Mouse (Mus musculus) neural tube, embryonic 12.5 days (tissue): ENCODE data around the gene Timm29. TPM values are rescaled to one million over a fixed set of nuclear protein-coding genes. Genes with fewer than 3 reads are reported as not detected.

Experiments used
- ATAC-seq: fragments of 200-750 bp; cut with Nextera tagmentation; 2 replicates; pipeline ENCODE4 v1.8.0; 2017; ENCODE audit warnings: low read depth, mild to moderate bottlenecking, moderate TSS enrichment, moderate library complexity; ENCODE audit not compliant: low FRiP score
- H3K27ac ChIP-seq: fragments of 300-500 bp; sonication (generic); 2 replicates; pipeline ENCODE4 v1.5.1; 2016
- H3K27me3 ChIP-seq: fragments of 300-500 bp; sonication (generic); replicated peaks from 2 replicates; pipeline ENCODE4 v1.6.1; 2016; ENCODE audit warnings: mild to moderate bottlenecking
- H3K36me3 ChIP-seq: fragments of 300-500 bp; sonication (generic); 2 replicates; pipeline ENCODE4 v1.6.1; 2016; ENCODE audit warnings: mild to moderate bottlenecking
- H3K4me1 ChIP-seq: fragments of 300-500 bp; sonication (generic); 2 replicates; pipeline ENCODE4 v1.6.1; 2016
- H3K4me2 ChIP-seq: fragments of 300-500 bp; sonication (generic); replicated peaks from 2 replicates; pipeline ENCODE4 v1.6.1; 2016; ENCODE audit warnings: mild to moderate bottlenecking
- H3K4me3 ChIP-seq: fragments of 300-500 bp; sonication (generic); 2 replicates; pipeline ENCODE4 v1.5.1; 2016
- H3K9ac ChIP-seq: fragments of 300-500 bp; sonication (generic); 2 replicates; pipeline ENCODE4 v1.6.1; 2016; ENCODE audit warnings: mild to moderate bottlenecking
- H3K9me3 ChIP-seq: fragments of 300-500 bp; sonication (generic); 2 replicates; pipeline ENCODE4 v1.6.1; 2016; ENCODE audit warnings: mild to moderate bottlenecking
- WGBS: fragments of 180-500 bp; shearing (Covaris S2); methylation state at CpG from one replicate; pipeline ENCODE4 v1.1.7; 2016; 5-methylcytosine and 5-hydroxymethylcytosine counted together
- polyA plus RNA-seq: library from polyadenylated mRNA; unstranded; fragments of >200 nt; fragmentation: Nextera tagmentation; extraction: Ambion mirVana; gene quantifications from 2 replicates; pipeline ENCODE4 v1.2.1, GENCODE M21; 2016

The Timm29 gene
- polyA plus RNA-seq, 1 experiment from 2014 or later, result 62.4 TPM

- Histone ChIP-seq H3K4me3 (no peak overlapping the region), H3K4me1 (no peaks in the 10 kb centered on the region), H3K4me2 (no peak overlapping the region), H3K9ac (no peak overlapping the region), H3K27ac (no peak overlapping the region), H3K9me3 (no peaks in the 10 kb centered on the region), H3K36me3 (no peaks in the 10 kb centered on the region), H3K27me3 (no peaks in the 10 kb centered on the region)
- ATAC-seq, result no peak
- 77% methylated on average over 5 of the region's 5 CpGs for WGBS
Observed at GRCm38 (mm10) chr9:21605865-21606264, 13.3 kb downstream of the Timm29 start.

- no peaks in the 10 kb centered on the region for H3K9me3 ChIP-seq
- 100% methylated on average over 1 of the region's 1 CpGs for WGBS
- H3K4me3 ChIP-seq, result no peak overlapping the region
- H3K4me1 ChIP-seq, result no peaks in the 10 kb centered on the region
- H3K27me3 ChIP-seq, result no peaks in the 10 kb centered on the region
- ATAC-seq, result no peak
- H3K36me3 ChIP-seq, result no peaks in the 10 kb centered on the region
- no peak overlapping the region for H3K4me2 ChIP-seq
- H3K9ac ChIP-seq, result no peak overlapping the region
- H3K27ac ChIP-seq, result no peak overlapping the region
Observed at GRCm38 (mm10) chr9:21606648-21607047, 14.1 kb downstream of the Timm29 start.

GRCm38 (mm10) chr9:21609861-21610260, 17.3 kb downstream of the Timm29 start:
- Histone ChIP-seq H3K4me1 (no peaks in the 10 kb centered on the region), H3K9ac (no peak overlapping the region), H3K36me3 (no peaks in the 10 kb centered on the region), H3K27ac (no peak overlapping the region), H3K4me2 (no peak overlapping the region), H3K27me3 (no peaks in the 10 kb centered on the region), H3K9me3 (no peaks in the 10 kb centered on the region), H3K4me3 (no peak overlapping the region)
- 90% methylated on average over 1 of the region's 1 CpGs for whole genome bisulfite sequencing
- no peak for ATAC-seq

- Histone ChIP-seq H3K9ac (peak overlapping the region; percentile 66), H3K4me3 (peak overlapping the region; percentile 74), H3K36me3 (no peaks in the 10 kb centered on the region), H3K4me1 (peaks cover 10% of the 10 kb centered on the region), H3K27me3 (no peaks in the 10 kb centered on the region), H3K9me3 (no peaks in the 10 kb centered on the region), H3K4me2 (peak overlapping the region; percentile 74), H3K27ac (peak overlapping the region; percentile 87)
- WGBS, result 77% methylated on average over 15 of the region's 15 CpGs
- no peak for ATAC-seq
Observed at GRCm38 (mm10) chr9:21614864-21615616, 22.5 kb downstream of the Timm29 start.

- peaks cover 10% of the 10 kb centered on the region for H3K4me1 ChIP-seq
- peak within 1 kb of the TSS; percentile 94 for H3K27ac ChIP-seq
- peak; percentile 95 for ATAC-seq
- H3K4me2 ChIP-seq, result peak within 1 kb of the TSS; percentile 74
- WGBS, result under 1% methylated on average over 44 of the region's 45 CpGs
- no peaks in the 10 kb centered on the region for H3K27me3 ChIP-seq
- peak within 1 kb of the TSS; percentile 74 for H3K4me3 ChIP-seq
- no peaks in the 10 kb centered on the region for H3K36me3 ChIP-seq
- H3K9ac ChIP-seq, result peak within 1 kb of the TSS; percentile 85
- H3K9me3 ChIP-seq, result no peaks in the 10 kb centered on the region
Observed at GRCm38 (mm10) chr9:21615617-21616231, 23.2 kb downstream of the Timm29 start, which contains the start of gene Smarca4. Gene Smarca4 (plus strand): TSS chr9:21616169.

GRCm38 (mm10) chr9:21616232-21616781, 23.8 kb downstream of the Timm29 start:
- peak overlapping the region; percentile 85 for H3K9ac ChIP-seq

GRCm38 (mm10) chr9:21617066-21617465, 24.5 kb downstream of the Timm29 start:
- Histone ChIP-seq H3K9ac (peak overlapping the region; percentile 85), H3K4me2 (peak overlapping the region; percentile 74), H3K27ac (peak overlapping the region; percentile 94; the same call in 1 of the 2 replicates), H3K4me3 (peak overlapping the region; percentile 74), H3K36me3 (0 out of 2 replicates have a peak, but pooled peaks cover 2% of the 10 kb centered on the region), H3K27me3 (no peaks in the 10 kb centered on the region), H3K4me1 (peaks cover 10% of the 10 kb centered on the region), H3K9me3 (no peaks in the 10 kb centered on the region)
- no peak for ATAC-seq
- 13% methylated on average over 10 of the region's 10 CpGs for WGBS

More at GRCm38 (mm10) chr9:21616232-21616781, 23.8 kb downstream of the Timm29 start:
- peak overlapping the region; percentile 74 for H3K4me2 ChIP-seq
- H3K4me1 ChIP-seq, result peaks cover 10% of the 10 kb centered on the region
- H3K4me3 ChIP-seq, result peak overlapping the region; percentile 74
- H3K27ac ChIP-seq, result peak overlapping the region; percentile 94
- ATAC-seq, result peak; percentile 89
- no peaks in the 10 kb centered on the region for H3K36me3 ChIP-seq
- under 1% methylated on average over 57 of the region's 57 CpGs for WGBS
- H3K27me3 ChIP-seq, result no peaks in the 10 kb centered on the region
- H3K9me3 ChIP-seq, result no peaks in the 10 kb centered on the region

- no peak overlapping the region for H3K4me3 ChIP-seq
- H3K4me2 ChIP-seq, result no peak overlapping the region
- H3K9me3 ChIP-seq, result no peaks in the 10 kb centered on the region
- no peaks in the 10 kb centered on the region for H3K27me3 ChIP-seq
- H3K27ac ChIP-seq, result no peak overlapping the region
- no peak for ATAC-seq
- H3K4me1 ChIP-seq, result peaks cover 21% of the 10 kb centered on the region
- 90% methylated on average over 4 of the region's 4 CpGs for WGBS
- peaks cover 2% of the 10 kb centered on the region; the same call in 1 of the 2 replicates for H3K36me3 ChIP-seq
- no peak overlapping the region for H3K9ac ChIP-seq
Observed at GRCm38 (mm10) chr9:21620229-21620628, 27.7 kb downstream of the Timm29 start.

- no peak overlapping the region for H3K27ac ChIP-seq
- no peaks in the 10 kb centered on the region for H3K9me3 ChIP-seq
- peaks cover 29% of the 10 kb centered on the region for H3K4me1 ChIP-seq
- H3K4me3 ChIP-seq, result no peak overlapping the region
- H3K4me2 ChIP-seq, result no peak overlapping the region
- WGBS, result 98% methylated on average over 1 of the region's 1 CpGs
- ATAC-seq, result no peak
- H3K27me3 ChIP-seq, result no peaks in the 10 kb centered on the region
- H3K36me3 ChIP-seq, result peaks cover 2% of the 10 kb centered on the region; the same call in 1 of the 2 replicates
- H3K9ac ChIP-seq, result no peak overlapping the region
Observed at GRCm38 (mm10) chr9:21622676-21623075, 30.2 kb downstream of the Timm29 start.

GRCm38 (mm10) chr9:21625342-21626339, 33.1 kb downstream of the Timm29 start:
- no peak overlapping the region for H3K9ac ChIP-seq
- WGBS, result 87% methylated on average over 10 of the region's 10 CpGs
- H3K4me1 ChIP-seq, result peaks cover 19% of the 10 kb centered on the region
- H3K4me2 ChIP-seq, result no peak overlapping the region
- H3K27ac ChIP-seq, result no peak overlapping the region
- no peaks in the 10 kb centered on the region for H3K9me3 ChIP-seq
- H3K36me3 ChIP-seq, result peaks cover 2% of the 10 kb centered on the region; the same call in 1 of the 2 replicates
- no peak for ATAC-seq
- H3K27me3 ChIP-seq, result no peaks in the 10 kb centered on the region
- H3K4me3 ChIP-seq, result no peak overlapping the region

- H3K4me2 ChIP-seq, result no peak overlapping the region
- H3K4me3 ChIP-seq, result no peak overlapping the region
- no peak for ATAC-seq
- no peak overlapping the region for H3K9ac ChIP-seq
- H3K4me1 ChIP-seq, result peaks cover 19% of the 10 kb centered on the region
- no peaks in the 10 kb centered on the region; the same call in 1 of the 2 replicates for H3K36me3 ChIP-seq
- H3K27ac ChIP-seq, result no peak overlapping the region
- no peaks in the 10 kb centered on the region for H3K9me3 ChIP-seq
- no peaks in the 10 kb centered on the region for H3K27me3 ChIP-seq
Observed at GRCm38 (mm10) chr9:21626571-21626970, 34.0 kb downstream of the Timm29 start.
